Mouse (Mus musculus) retina, adult 2 months (tissue): Measurements from ENCODE around the gene Ppp1r1c.
A peak's percentile ranks its signal among the peaks of the same experiment; 100 is the strongest.
"Not testable (repeated sequence)": the region's sequence is repeated elsewhere in the genome, so short reads cannot be mapped to it uniquely, and the experiment has no call there.

Source experiments
- DNase-seq: peaks from one replicate; pipeline ENCODE4 v3.0.0-alpha.2; 2012; ENCODE audit warnings: low read depth, low spot score

The Ppp1r1c gene

GRCm38 (mm10) chr2:79741966-79742365 lies 34.4 kb downstream of the Ppp1r1c start:
- no peak for DNase-seq

DNA sequence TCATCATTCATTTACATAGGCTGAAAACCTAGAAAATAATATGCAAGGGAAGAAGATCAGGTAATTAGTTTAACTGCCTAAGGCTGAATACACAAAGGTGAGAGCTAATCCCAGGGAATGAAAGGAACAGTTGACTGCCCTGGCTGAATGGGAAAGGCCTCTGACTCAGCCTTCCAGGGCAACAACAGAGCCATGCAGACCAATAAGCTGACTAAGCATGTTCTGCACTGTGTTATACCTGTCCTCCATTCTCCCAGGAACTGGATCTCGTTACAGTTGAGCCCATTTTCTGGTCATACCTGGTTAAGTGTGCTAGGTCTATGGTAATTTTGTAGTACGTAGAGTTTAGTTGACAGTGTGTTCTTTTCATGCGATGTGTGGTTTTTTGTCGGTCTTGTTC lies 36.6 kb downstream of the Ppp1r1c start:
- no peak for DNase-seq

- no peak for DNase-seq
Measured at GRCm38 (mm10) chr2:79751685-79752084, 44.1 kb downstream of the Ppp1r1c start.

DNA sequence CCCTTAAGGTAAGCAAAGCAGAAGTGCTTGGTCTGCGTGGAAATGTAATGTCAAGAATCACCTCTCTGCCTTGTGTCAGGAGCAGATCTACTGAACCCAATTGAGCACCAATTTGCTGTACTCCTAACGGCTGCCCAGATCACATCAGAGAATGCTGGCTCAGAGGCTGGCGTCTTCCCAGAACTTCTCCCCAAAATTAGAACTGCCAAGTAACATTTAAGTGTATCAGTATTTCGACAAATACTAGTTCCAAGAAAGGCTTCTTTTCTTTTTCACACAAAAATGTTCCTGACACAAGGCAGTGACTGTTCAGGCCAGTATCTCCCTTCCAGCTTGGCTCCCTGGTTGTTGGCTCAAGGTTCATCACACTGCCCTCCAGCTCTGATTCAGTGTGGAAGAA lies 52.4 kb downstream of the Ppp1r1c start:
- DNase-seq, result no peak

- DNase-seq, result no peak
Measured at GRCm38 (mm10) chr2:79762723-79763388, 55.3 kb downstream of the Ppp1r1c start.

DNA sequence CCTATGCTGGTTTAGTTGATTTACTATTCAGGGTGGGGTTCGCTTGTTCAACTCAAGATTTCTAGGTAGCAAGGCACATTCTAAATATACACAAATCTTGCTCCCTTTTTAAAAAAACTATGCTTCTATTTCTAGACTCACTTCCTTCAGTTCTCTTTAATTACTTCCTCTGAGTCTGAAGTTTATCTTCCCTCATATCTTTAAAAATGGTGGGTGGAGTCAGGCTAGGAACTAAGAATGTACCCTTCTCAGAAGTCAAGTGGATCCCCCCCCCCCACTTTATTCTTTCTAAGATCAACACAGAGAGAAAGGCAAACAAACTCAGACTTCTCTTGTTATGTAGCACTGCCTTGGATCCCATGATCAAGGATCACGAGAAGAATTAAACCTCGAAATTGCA lies 57.5 kb downstream of the Ppp1r1c start:
- no peak for DNase-seq

DNA sequence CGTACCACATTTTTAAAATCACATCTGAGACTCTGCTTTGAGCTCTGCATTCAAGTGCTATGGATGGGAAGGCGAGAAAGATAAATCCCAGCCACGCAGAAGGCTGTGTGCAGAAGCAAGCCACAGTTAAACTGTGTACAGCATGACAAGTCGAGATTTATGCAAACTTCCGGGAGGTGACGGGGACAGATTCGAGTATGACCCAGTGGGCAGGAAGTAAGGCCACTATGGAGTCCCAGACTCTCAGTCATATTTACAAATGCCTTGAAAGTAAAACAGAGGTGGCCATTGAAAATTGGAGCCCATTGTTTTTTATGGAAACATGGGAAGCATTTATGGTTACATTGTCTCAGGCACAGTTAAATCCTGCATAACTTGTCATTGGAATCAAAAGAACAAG lies 58.1 kb downstream of the Ppp1r1c start:
- no peak for DNase-seq

DNA sequence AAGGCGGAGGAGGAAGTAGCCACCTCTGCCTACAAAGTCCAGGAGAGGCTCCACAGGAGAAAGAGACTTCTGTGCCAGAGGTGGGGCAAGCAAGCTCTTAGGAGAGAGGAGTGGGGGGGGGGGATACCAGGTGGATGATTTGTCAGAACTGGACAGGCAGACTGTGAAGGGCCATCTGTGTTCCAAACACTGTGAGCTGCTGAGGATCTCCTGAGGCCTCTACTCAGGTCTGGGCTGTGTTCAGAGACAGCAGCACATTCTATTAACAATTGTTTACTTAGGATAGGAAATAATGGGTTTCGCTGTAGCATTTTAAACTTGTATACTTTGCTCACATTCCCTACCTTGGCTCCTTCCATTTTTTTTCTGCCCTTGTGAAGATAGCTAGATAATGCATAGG lies 61.0 kb downstream of the Ppp1r1c start:
- DNase-seq, result no peak

- DNase-seq, result no peak
Measured at GRCm38 (mm10) chr2:79770307-79770706, 62.7 kb downstream of the Ppp1r1c start.

DNA sequence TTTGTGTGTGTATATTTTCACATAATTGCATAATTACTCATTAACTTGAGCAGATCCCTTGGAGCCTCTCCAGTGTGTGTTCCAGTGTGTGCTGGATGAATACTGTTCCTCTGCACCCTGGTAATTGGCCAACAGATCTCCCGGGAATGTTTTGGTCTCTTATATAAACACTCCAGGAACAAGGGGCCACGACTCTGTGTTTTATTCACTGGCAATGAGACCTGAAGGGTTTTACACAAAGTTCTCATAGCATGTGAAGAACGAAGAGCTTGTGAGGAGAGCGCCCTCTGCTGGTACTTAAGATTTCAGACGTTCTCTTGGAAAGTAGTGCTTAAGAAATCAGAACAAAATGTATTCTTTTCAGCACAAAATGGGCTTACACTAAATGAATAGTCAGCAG lies 66.8 kb downstream of the Ppp1r1c start:
- DNase-seq, result peak; percentile 36

DNA sequence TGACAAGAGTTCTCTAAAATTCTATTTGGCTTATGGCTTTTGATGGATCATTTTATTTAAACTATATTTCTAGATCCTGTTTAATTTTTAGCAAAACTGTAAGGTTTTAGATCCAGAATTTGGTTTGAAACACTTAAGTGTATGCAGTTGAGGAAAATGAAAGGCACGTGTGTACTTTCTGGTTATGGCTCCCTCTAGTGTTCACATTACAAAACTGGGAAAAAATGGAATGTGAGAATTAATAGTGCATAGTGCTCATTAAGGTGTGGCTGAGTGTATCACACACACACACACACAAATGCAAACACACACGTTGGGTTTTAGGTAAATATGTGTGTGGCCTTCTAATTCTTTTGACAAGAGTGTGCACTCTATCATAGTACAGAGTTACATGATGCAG lies 70.2 kb downstream of the Ppp1r1c start:
- DNase-seq, result no peak

DNA sequence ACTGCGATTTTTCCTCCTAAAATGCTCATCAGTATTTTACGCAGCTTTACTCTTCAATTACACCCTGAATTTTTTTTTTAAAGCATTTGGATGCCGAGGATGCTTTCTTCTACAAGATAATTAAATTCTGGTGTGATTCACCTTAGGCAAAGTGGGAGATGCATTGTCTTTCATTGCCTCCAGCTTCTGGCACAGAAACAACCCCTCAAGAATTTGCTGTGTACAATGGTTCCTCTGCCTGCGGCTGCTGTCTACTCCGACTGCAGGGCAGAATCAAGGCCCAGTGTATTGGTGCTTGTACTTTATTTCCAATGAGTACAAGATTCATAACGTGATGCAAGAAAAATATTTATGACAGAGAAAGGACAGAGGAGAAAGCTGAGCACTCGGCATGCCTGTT lies 73.2 kb downstream of the Ppp1r1c start:
- DNase-seq, result no peak

- DNase-seq, result no peak
Measured at GRCm38 (mm10) chr2:79785541-79786134, 78.1 kb downstream of the Ppp1r1c start.

- no peak for DNase-seq
Measured at GRCm38 (mm10) chr2:79786467-79786866, 78.9 kb downstream of the Ppp1r1c start.

GRCm38 (mm10) chr2:79793186-79793585 lies 85.6 kb downstream of the Ppp1r1c start:
- DNase-seq, result no peak

DNA sequence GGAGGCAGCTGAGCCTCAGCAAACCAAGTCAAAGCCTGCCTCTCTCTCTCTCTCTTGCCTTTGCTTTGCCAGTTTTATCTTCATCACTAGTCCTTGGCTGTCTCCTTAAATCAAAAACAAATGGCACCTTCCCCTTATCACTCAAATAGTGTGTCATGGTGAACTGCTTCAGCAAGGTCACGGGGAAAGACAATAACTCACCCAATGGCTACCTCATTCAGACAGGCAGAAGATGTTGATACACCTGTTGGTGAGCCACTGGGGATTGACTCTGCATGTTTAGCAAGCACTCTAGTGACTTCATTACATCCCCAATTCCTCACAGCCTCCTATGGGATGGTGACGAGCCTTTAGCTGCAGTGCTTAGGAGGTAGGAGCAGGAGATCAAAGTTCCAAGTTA lies 89.9 kb downstream of the Ppp1r1c start:
- no peak for DNase-seq

DNA sequence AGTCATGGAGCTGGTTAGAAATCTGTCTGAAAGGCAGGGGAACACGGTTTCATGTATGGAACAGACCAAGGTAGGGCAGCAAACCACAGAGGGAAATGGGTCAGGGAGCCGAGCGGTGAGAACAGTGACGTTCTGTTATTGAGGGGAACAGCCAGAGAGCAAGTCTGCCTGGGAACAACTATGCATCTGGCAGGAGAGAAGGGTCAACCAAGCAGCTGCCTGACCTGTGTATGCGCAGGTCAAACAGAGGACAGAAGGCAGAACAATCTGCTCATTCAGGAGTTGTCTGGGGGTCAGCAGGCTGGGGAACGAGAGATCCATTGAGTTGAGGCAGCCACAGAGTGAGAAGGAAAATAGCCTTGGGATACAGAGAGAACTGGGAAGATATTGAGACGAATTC lies 91.0 kb downstream of the Ppp1r1c start:
- no peak for DNase-seq

DNA sequence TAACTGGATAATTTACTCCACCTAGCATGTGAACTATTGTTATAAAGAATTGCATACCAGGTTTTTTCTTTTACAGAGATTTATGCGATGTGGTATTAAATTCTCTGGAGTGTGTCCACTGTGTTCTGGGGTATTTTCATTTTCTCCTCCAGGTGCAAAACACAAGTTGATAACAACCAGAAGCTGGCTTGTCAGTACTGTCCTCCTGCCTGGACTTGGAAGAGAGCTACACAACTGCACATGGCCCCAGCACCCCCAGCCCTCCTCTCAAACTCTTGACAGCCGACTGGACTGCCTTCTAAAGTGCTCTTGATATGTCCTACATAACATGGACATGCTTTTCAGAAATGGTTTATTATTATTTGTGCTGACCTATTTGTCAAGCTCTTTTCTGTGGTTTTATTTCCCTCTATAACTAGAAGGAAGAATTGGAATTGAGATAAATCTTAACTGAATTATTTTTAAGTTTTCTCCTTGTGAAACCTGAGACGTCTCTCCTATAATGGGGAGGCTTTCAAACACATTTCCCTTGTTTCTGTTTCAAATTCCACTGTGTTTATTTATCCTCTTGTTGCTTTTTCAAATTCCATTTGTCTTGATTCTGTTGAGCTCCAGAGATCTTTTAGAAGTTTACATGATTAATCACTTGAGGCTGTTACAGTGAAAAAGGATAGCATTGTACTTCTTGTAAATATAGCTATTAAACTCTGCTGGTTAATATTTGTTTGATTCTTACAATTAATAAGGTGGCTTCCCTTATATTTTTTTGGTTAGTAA lies 108.3 kb downstream of the Ppp1r1c start:
- DNase-seq, result no peak

DNA sequence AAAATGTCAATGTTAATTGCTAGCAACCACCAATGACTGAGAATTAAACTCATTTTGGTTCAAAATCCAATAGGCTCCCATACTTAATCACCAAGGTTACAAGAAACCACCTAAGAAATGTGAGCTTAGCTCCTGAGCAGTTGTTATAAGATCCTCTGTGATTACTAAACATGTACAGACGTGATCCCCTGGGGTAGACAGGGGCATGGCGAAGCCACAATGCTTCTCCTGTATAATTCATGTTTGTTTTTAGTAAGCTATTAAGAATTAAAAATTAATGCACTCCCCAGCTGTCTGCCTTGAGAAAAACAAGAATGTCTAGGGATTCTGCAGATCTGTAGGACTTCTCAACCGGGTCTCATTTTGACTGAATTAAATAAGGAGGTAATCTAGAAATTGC lies 112.0 kb downstream of the Ppp1r1c start:
- DNase-seq, result no peak

- no peak for DNase-seq
Measured at GRCm38 (mm10) chr2:79825853-79826252, 118.3 kb downstream of the Ppp1r1c start.

GRCm38 (mm10) chr2:79839090-79839489 lies 131.5 kb downstream of the Ppp1r1c start:
- no peak for DNase-seq

DNA sequence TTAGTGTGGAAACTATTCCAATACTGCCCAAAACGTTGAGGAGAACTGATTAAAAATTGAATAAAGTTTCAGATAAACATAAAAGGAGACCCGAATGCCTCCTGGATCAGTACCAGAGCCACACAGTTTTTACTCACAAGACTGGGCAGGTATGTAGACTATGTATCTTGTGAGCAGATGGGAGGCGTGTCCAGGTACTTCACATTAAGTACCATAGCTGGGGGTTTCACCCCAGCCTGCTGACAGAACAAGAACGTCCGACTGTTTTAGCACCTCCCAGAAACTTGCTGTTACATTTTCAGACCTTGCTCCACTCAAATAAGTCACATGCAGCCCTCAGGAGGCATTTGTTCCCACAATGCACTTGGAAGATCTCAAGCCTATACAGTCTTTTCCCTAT lies 131.9 kb downstream of the Ppp1r1c start:
- DNase-seq, result no peak

DNA sequence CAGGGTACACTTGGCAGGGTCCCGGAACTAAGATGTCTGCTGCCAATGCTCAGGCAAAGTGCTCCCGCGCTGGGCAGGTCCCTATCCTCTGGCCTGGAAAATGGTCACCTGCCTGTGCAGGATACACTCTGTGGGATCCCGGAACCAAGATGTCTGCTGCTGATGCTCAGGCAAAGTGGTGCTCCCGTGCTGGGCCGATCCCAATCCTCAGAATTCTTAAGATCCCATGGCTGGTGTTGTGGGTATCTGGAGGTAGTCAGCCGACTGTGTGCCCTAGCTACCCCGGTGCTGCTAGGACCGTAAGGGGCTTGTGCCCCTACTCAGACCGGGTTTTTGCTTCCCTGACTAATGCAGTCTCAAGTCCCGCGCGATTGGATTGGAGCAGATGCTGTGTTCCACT lies 139.8 kb downstream of the Ppp1r1c start:
- DNase-seq, result not testable (repeated sequence)
